20 mouse cellular contexts compared by ENCODE assay signal in genomic region chr4:103737185-103737584, GRCm38 (mm10).
"Had no signal": no experiment of that assay in that cellular context is flagged by ENCODE, and none has a peak within 500 bp of the region (broad histone marks: within the 10 kb centered on the region; RNA-seq: fewer than 3 reads in every experiment).

No protein-coding gene starts in this region.

- H3K27me3 ChIP-seq: intestine, embryonic 15.5 days; liver, embryonic 13.5 days; neural tube, embryonic 12.5 days; neural tube, embryonic 15.5 days had no signal

- H3K4me1 ChIP-seq: intestine, embryonic 15.5 days; liver, embryonic 13.5 days had no signal

- H3K27ac ChIP-seq: intestine, embryonic 15.5 days; kidney, postnatal 0 days; layer of hippocampus, adult 2 months; liver, embryonic 13.5 days; neural tube, embryonic 12.5 days; neural tube, embryonic 15.5 days; stomach, postnatal 0 days had no signal

- H3K36me3 ChIP-seq: intestine, embryonic 15.5 days; liver, embryonic 13.5 days; neural tube, embryonic 12.5 days; neural tube, embryonic 15.5 days had no signal

- H3K9ac ChIP-seq: intestine, embryonic 15.5 days; liver, embryonic 13.5 days; neural tube, embryonic 12.5 days; neural tube, embryonic 15.5 days had no signal

- H3K4me3 ChIP-seq: intestine, embryonic 15.5 days; layer of hippocampus, adult 2 months; liver, embryonic 13.5 days; neural tube, embryonic 12.5 days; neural tube, embryonic 15.5 days had no signal

- H3K9me3 ChIP-seq: intestine, embryonic 15.5 days; liver, embryonic 13.5 days; neural tube, embryonic 12.5 days; neural tube, embryonic 15.5 days had no signal

- H3K4me2 ChIP-seq: intestine, embryonic 15.5 days; liver, embryonic 13.5 days; neural tube, embryonic 12.5 days; neural tube, embryonic 15.5 days had no signal

- DNase-seq: kidney, adult 2 months; kidney, postnatal 25 days; layer of hippocampus, adult 9-11 months; liver, embryonic 13.5 days; lung, adult 2 months; lung, postnatal 14 days; lung, postnatal 4 days; midbrain, embryonic 14.5 days; right cerebral cortex, adult 18-20 months; right cerebral cortex, postnatal 14 days; right cerebral cortex, postnatal 4 days; thymus, adult 2 months; thymus, postnatal 14 days; thymus, postnatal 4 days had no signal

- ATAC-seq: intestine, embryonic 15.5 days had no signal
